Mouse (Mus musculus) adrenal gland, adult 2 months (tissue): ENCODE measurements around the gene Gm20388. TPM values are rescaled to one million over a fixed set of nuclear protein-coding genes. Genes with fewer than 3 reads are reported as not detected.
A peak's percentile ranks its signal among the peaks of the same experiment; 100 is the strongest.
"Not testable (repeated sequence)": the region's sequence is repeated elsewhere in the genome, so short reads cannot be mapped to it uniquely, and the experiment has no call there.

Experiments used
- DNase-seq: peaks from one replicate; pipeline ENCODE4 v3.0.0; 2021
- polyA plus RNA-seq: library from polyadenylated mRNA; depleted of rRNA; stranded (reverse); fragments of >200 nt; gene quantifications from 2 replicates; pipeline ENCODE4 v1.2.3, GENCODE M21; 2012
- total RNA-seq, 2 experiments: library from RNA; stranded (reverse); gene quantifications; 2 replicates each; pipeline ENCODE4 v1.2.3; 2021

Gene Gm20388
- total and polyA plus RNA-seq, 3 experiments: 5.9 to 50.1 (median 9.9) TPM

DNA sequence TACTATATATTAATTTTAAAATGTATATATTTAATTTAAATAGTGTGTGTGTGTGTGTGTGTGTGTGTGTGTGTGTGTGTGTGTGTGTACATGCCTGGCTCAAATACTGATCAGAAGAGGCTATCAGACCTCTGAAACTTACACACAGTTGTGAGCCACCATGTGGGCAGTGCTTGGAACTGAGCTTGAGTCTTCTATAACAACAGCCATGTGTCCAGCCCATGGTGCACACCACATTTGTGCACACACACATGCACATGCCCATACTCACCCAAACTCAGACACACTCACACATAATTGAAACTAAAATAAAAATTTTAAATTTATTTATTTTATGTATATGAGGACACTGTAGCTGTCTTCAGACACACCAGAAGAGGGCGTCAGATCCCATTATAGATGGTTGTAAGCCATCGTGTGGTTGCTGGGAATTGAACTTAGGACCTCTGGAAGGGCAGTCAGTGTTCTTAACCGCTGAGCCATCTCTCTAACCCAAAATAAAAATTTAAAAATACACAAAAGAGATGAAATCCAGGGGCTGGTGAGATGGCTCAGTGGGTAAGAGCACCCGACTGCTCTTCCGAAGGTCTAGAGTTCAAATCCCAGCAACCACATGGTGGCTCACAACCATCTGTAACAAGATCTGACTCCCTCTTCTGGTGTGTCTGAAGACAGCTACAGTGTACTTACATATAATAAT lies 3504.5 kb downstream of the Gm20388 start:
- not testable (repeated sequence) for DNase-seq

DNA sequence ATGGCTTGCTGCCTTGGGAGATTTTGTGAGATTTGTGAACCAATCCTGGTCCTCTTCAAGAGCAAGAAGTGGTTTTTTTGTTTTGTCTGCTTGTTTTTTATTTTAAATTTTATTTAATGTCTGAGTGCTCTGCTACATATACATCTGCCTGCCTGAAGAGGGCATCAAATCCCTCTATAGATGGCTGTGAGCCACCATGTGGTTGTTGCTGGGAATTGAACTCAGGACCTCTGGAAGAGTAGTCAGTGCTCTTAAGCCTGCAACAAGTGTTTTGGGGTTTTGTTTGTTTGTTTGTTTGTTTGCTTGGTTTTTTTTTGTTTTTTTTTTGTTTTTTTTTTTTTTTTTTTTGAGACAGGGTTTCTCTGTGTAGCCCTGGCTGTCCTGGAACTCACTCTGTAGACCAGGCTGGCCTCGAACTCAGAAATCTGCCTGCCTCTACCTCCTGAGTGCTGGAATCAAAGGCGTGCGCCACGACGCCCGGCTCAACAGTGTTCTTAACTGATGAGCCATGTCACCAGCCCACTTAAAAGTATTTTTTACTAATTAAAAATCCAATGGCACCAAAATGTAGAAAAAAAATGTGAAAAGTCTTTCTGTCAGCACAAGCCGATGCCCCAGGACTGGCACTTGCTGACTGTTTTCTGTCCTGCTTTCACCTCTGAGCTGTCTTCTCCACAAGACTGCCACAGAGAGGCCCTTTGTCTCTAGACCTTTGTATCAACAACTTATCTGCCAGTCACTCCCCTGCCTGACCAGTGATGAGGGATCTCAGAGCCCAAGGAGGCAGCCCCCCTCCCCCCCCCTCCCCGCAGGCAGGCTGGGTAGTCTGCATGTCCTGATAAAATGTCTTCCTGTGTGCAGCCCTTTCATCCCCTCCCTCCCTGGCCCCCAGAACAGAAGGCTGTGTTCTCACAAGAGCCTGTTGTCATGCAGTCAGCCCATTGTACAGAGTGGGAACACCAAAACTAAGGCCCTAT lies 3505.6 kb downstream of the Gm20388 start:
- DNase-seq: no peak

DNA sequence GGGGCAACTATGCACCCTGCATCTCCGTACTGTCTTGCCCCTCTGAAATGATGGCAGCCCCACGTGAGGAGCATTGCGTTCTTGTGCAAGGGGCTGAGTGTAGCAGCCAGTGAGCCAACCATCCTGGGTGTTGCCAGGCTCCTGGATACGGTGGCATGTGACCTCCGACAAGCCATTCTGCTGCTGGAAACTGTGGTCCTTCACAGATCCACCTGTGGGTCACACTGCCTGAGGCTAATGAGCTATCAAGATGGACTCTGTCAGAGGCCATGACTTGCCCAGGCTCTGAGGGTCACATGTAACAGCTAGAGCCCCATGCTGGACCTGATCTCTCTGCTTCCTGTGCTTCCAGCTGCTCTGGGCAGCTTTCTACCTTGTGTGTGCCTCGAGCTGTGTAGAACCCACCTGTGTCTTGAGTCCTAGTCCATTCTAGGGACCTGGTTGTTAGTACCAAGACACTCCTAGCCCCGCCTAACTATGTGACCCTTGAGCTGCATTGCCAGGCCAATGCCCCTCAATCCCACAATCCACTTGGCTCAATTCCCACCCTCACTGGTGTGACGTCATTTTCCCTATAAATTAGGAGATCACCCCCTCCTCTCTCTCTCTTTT lies 3506.4 kb downstream of the Gm20388 start:
- no peak for DNase-seq

DNA sequence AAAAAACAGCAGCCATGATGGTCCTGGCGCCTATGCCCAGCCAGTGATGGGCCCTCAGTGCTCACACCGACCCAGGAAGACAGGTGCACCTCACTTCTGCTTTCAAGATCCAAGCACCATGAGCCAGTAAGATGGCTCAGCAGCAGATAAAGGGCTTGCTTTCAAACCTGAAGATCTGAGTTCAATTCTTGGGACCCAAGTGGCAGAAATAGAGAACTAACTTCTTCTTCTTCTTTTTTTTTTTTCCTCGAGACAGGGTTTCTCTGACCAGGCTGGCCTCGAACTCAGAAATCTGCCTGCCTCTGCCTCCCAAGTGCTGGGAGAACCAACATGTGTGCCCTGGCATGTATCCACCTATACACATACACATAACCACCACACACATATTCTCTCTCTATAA lies 3509.1 kb downstream of the Gm20388 start:
- DNase-seq: no peak

DNA sequence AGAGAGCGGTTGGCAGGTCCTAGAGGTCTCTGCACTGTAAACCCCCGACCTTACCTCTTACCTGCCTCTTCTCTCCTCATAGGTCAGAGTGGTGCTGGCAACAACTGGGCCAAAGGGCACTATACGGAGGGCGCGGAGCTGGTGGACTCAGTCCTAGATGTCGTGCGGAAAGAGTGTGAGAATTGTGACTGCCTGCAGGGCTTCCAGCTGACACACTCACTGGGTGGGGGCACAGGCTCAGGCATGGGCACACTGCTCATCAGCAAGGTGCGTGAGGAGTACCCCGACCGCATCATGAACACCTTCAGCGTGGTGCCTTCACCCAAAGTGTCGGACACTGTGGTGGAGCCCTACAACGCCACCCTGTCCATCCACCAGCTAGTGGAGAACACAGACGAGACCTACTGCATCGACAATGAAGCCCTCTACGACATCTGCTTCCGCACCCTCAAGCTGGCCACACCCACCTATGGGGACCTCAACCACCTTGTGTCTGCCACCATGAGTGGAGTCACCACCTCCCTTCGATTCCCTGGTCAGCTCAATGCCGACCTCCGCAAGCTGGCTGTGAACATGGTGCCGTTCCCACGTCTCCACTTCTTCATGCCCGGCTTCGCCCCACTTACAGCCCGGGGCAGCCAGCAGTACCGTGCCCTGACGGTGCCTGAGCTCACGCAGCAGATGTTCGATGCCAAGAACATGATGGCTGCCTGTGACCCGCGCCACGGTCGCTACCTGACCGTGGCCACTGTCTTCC lies 3510.1 kb downstream of the Gm20388 start:
- no peak for DNase-seq

DNA sequence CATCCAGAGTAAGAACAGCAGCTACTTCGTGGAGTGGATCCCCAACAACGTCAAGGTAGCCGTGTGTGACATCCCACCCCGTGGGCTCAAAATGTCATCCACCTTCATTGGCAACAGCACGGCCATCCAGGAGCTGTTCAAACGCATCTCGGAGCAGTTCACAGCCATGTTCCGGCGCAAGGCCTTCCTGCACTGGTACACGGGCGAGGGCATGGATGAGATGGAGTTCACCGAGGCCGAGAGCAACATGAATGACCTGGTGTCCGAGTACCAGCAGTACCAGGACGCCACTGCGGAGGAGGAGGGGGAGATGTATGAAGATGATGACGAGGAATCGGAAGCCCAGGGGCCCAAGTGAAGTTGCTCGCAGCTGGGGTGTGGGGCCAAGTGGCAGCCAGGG lies 3510.7 kb downstream of the Gm20388 start:
- DNase-seq: no peak

GRCm38 (mm10) chr8:123422056-123422780 lies 3511.6 kb downstream of the Gm20388 start:
- DNase-seq: peak; percentile 79

DNA sequence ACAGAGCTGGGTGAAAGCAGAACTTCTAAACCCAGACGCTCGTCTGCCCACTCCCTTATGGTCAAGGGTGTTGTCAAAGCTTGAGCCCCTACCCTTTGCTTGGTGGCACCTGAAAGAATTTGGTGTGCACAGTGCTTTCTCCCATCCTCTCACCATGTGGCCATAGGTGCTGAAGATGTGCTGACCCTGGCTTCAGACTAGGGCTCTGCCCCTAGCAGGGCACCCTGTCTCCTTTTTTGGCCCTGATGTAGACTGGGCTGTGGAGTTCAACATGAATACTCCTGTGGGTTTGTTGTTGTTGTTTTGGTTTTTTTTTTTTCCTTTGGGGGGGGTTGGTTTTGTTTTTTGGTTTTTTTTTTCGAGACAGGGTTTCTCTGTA lies 3512.1 kb downstream of the Gm20388 start:
- DNase-seq: no peak

GRCm38 (mm10) chr8:123423441-123423840 lies 3512.8 kb downstream of the Gm20388 start, which contains the start of gene Def8:
Gene Def8, plus strand, starts transcription at chr8:123423527.
- DNase-seq: no peak

- no peak for DNase-seq
Measured at GRCm38 (mm10) chr8:123426511-123427509, 3516.2 kb downstream of the Gm20388 start.

DNA sequence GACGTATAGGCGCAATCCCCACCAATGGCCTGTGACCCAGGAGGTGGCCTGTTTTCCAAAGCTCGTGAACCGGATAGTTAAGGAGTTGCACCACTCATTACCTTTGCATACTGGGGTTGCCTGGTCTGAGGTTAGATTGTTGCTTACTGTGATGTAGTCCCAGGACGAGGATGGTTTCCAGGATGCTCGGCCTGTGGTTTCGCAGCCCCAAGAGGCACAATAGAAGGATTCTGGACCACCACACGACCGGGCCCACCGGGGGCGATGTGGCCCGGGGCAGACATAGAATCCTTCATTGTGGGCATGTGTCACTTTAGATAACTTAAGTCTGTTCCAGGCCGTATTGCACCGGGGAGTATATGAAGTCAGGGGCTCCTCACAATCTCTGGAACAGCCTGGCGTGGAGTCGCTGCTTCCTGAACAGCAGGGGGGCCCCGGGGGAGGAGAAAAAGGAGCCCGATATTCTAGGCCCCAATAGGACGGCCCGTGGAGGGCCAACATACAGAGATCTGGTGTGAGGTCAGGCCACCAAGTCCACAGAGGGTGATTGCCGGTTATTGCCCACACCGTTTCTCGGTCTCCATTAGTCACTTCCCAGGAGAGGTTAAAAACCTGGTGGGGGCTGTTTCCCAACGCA lies 3517.1 kb downstream of the Gm20388 start:
- no peak for DNase-seq

- DNase-seq: no peak
Measured at GRCm38 (mm10) chr8:123428343-123428893, 3517.8 kb downstream of the Gm20388 start.

GRCm38 (mm10) chr8:123428939-123429721 lies 3518.5 kb downstream of the Gm20388 start:
- no peak for DNase-seq

GRCm38 (mm10) chr8:123429722-123430013 lies 3519.0 kb downstream of the Gm20388 start:
- DNase-seq: not testable (repeated sequence)

GRCm38 (mm10) chr8:123430936-123431335 lies 3520.3 kb downstream of the Gm20388 start:
- not testable (repeated sequence) for DNase-seq

DNA sequence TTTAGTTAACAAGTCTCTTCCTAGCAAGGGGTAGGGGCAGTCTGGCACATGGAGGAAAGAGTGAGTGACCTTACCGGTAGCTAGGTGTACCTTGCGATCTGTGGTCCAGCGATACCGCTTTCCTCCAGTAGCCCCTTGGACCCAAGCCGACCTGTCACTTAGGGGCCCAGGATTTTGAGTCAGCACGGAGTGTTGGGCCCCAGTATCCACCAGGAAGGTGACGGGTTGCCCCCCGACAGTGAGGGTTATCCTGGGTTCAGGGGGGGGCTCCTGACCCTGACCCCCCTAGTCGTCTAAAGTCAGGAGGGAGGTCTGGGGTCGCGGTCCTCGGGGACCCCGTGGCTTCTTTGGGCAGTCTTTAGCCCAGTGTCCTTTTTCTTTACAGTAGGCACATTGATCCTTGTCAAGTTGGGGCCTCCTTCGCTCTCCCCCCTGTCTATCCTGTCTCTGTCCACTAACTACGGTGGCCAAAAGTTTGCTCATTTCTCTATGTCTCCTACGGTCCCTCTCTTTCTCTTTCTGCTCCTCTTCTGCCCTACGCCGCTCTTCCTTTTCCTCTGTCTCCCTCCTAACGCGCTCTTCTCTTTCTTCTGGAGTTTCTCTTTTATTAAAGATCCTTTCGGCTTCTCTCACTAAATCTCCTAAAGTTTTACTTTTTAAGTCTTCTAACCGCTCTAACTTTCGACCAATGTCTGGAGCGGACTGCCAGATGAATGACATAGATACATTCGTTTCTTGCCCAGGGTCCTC lies 3521.2 kb downstream of the Gm20388 start:
- no peak for DNase-seq

GRCm38 (mm10) chr8:123432381-123432780 lies 3521.7 kb downstream of the Gm20388 start:
- DNase-seq: no peak
